Mouse (Mus musculus): ENCODE data around the gene Miip.

DNA sequence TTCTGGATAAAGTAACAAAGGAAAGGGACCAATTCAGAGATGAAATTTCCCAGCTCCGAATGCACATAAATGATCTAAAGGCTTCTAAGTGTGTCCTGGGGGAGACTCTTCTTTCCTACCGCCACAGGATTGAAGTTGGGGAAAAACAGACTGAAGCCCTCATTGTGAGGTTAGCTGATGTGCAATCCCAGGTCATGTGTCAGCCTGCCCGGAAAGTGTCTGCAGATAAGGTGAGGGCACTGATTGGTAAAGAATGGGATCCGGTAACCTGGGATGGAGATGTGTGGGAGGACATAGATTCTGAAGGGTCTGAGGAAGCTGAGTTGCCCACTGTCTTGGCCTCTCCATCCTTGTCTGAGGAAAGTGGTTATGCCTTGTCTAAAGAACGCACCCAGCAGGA is 622 bp upstream of the Miip start:
- TF ChIP-seq CTCF (IDR thresholded peaks at IDR 0.05; ENCODE audit: borderline replicate concordance, extremely low read depth, insufficient read depth, insufficient read length) (no peak), POLR2A (IDR thresholded peaks at IDR 0.05; ENCODE audit: borderline replicate concordance, extremely low read depth, insufficient read depth, insufficient read length, poor library complexity, severe bottlenecking) (no peak)

Measured in brain, embryonic 14.5 days (tissue).